Mouse (Mus musculus) neural tube, embryonic 13.5 days (tissue): ENCODE results near the gene Lrrc4b. TPM values are rescaled to one million over a fixed set of nuclear protein-coding genes. Genes with fewer than 3 reads are reported as not detected.

Experiments used
- ATAC-seq: fragments of 200-750 bp; cut with Nextera tagmentation; 2 replicates; pipeline ENCODE4 v1.8.0; 2017; ENCODE audit warnings: low read depth, mild to moderate bottlenecking, moderate TSS enrichment, moderate library complexity
- H3K27ac ChIP-seq: fragments of 300-500 bp; sonication (generic); replicated peaks from 2 replicates; pipeline ENCODE4 v1.5.1; 2015; ENCODE audit warnings: moderate library complexity, mild to moderate bottlenecking, inconsistent platforms
- H3K27me3 ChIP-seq: fragments of 300-500 bp; sonication (generic); 2 replicates; pipeline ENCODE4 v1.6.1; 2015; ENCODE audit warnings: mild to moderate bottlenecking, inconsistent platforms
- H3K36me3 ChIP-seq: fragments of 300-500 bp; sonication (generic); 2 replicates; pipeline ENCODE4 v1.6.1; 2015; ENCODE audit warnings: mild to moderate bottlenecking, inconsistent platforms
- H3K4me1 ChIP-seq: fragments of 300-500 bp; sonication (generic); replicated peaks from 2 replicates; pipeline ENCODE4 v1.6.1; 2015; ENCODE audit warnings: inconsistent platforms
- H3K4me2 ChIP-seq: fragments of 300-500 bp; sonication (generic); 2 replicates; pipeline ENCODE4 v1.6.1; 2015; ENCODE audit warnings: inconsistent platforms, mild to moderate bottlenecking, moderate library complexity
- H3K4me3 ChIP-seq: fragments of 300-500 bp; sonication (generic); 2 replicates; pipeline ENCODE4 v1.5.1; 2015; ENCODE audit warnings: mild to moderate bottlenecking, inconsistent platforms
- H3K9ac ChIP-seq: fragments of 300-500 bp; sonication (generic); 2 replicates; pipeline ENCODE4 v1.6.1; 2015; ENCODE audit warnings: moderate library complexity, mild to moderate bottlenecking, inconsistent platforms
- H3K9me3 ChIP-seq: fragments of 300-500 bp; sonication (generic); 2 replicates; pipeline ENCODE4 v1.6.1; 2016; ENCODE audit warnings: inconsistent platforms
- WGBS: fragments of 180-500 bp; shearing (Covaris S2); methylation state at CpG from one replicate; pipeline ENCODE4 v1.1.7; 2015; 5-methylcytosine and 5-hydroxymethylcytosine counted together
- polyA plus RNA-seq: library from polyadenylated mRNA; unstranded; fragments of >200 nt; fragmentation: Nextera tagmentation; extraction: Ambion mirVana; gene quantifications from 2 replicates; pipeline ENCODE4 v1.2.1, GENCODE M21; 2015

Gene Lrrc4b
- polyA plus RNA-seq, 1 experiment from 2014 or later: 13.3 TPM

DNA sequence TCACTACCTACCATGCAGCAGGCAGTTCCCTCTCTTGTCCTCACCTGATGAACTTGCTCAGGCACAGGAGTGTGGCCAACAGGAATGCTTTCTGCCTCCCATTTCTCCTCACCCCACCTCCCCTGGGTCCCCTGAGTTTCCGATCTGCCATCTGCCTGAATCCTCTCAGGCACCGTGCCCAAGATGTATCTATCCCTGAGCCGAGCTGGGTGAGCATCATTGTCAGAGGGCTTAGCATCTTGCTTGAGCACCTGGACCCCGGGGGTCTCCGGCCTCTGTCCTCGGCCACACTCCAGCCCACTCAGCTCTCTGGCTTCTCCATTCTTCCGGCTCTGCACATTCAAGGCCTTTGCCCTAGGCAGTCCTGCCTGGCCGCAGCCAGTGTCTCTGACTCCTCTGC lies 9.1 kb downstream of the Lrrc4b start:
- WGBS: 66% methylated on average over 8 of the region's 8 CpGs
- Histone ChIP-seq H3K4me2 (no peak overlapping the region), H3K36me3 (0 out of 2 replicates have a peak, but pooled peaks cover 13% of the 10 kb centered on the region), H3K4me1 (peaks cover 40% of the 10 kb centered on the region), H3K27ac (no peak overlapping the region), H3K9me3 (no peaks in the 10 kb centered on the region), H3K27me3 (peaks cover 5% of the 10 kb centered on the region; the same call in 1 of the 2 replicates), H3K9ac (peak overlapping the region; percentile 41), H3K4me3 (no peak overlapping the region)
- ATAC-seq: no peak

DNA sequence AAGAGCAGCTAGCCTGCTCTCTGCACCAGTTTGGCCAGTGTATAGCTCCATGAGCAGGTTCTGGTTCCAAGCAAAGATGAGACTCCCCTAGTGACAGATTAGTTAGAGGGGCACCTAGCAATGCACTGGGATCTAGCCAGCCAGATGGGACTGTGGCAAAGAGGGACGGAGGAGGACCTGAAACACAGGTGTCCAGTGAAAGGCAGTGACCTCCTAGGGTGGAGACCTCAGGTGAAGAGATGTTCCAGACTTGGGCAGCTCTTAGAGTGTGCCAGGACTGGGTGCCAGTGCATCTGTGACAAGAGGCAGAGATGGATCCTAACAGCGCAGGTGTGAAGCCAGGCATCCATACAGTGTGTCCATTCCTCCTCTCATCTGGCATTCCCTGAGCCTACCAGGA lies 10.9 kb downstream of the Lrrc4b start:
- H3K9ac ChIP-seq: no peak overlapping the region
- 0 out of 2 replicates have a peak overlapping the region, but pooled peaks have one; percentile 19 for H3K27ac ChIP-seq
- 84% methylated on average over 2 of the region's 2 CpGs for WGBS

DNA sequence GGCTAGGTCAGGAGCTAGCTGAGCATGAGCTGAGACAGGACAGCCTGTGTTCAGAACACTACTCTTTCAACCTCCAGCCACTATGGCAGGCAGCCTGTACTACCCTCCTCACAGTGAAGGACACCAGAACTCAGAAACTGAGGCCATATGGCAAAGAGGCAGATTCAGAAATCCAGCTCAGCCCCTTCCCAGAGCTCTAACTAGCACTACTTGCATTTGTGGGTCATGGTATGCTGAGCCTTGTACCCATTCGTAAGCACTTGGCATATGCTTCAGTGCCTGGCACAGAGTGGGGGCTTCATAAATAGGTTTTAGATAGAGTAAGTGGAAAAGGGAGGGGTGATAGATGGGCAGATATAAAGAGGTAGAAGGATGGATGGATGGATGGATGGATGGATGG lies 11.7 kb downstream of the Lrrc4b start:
- ATAC-seq: no peak
- 81% methylated on average over 1 of the region's 1 CpGs for WGBS
- Histone ChIP-seq H3K36me3 (peaks cover 12% of the 10 kb centered on the region), H3K9ac (no peak overlapping the region), H3K9me3 (no peaks in the 10 kb centered on the region), H3K27me3 (peaks cover 9% of the 10 kb centered on the region; the same call in 1 of the 2 replicates), H3K4me2 (no peak overlapping the region), H3K4me3 (no peak overlapping the region), H3K4me1 (peaks cover 50% of the 10 kb centered on the region), H3K27ac (no peak overlapping the region)

More for the DNA sequence above, 10.9 kb downstream of the Lrrc4b start:
- Histone ChIP-seq H3K36me3 (0 out of 2 replicates have a peak, but pooled peaks cover 13% of the 10 kb centered on the region), H3K4me2 (no peak overlapping the region), H3K4me3 (no peak overlapping the region), H3K9me3 (no peaks in the 10 kb centered on the region), H3K4me1 (peaks cover 42% of the 10 kb centered on the region), H3K27me3 (peaks cover 9% of the 10 kb centered on the region; the same call in 1 of the 2 replicates)
- ATAC-seq: no peak

DNA sequence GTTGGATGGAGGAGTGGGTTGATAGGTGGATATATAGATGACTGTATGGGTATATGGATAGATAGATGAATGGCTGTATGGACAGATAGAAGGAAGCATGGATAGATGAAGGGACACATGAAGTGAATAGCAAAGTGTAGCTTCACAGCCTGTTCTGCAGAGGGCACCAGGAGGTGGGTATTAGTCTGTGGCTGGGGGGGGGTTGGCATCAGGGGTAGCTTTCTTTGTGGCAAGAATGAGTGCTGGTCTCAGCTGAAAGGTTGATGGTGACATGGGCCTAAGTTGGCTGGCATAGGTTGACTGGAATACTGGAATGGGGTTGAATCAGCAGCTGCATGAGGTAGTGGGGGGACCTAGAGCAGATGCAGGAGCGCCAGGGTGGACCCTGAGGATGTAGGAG lies 12.4 kb downstream of the Lrrc4b start:
- Histone ChIP-seq H3K4me2 (peak overlapping the region; percentile 87), H3K9me3 (no peaks in the 10 kb centered on the region), H3K27ac (peak overlapping the region; percentile 97), H3K27me3 (peaks cover 9% of the 10 kb centered on the region; the same call in 1 of the 2 replicates), H3K9ac (peak overlapping the region; percentile 100), H3K36me3 (peaks cover 14% of the 10 kb centered on the region), H3K4me3 (peak overlapping the region; percentile 82), H3K4me1 (peaks cover 57% of the 10 kb centered on the region)
- WGBS: 0% methylated on average over 1 of the region's 1 CpGs
- no peak; the same call in 1 of the 2 replicates for ATAC-seq

DNA sequence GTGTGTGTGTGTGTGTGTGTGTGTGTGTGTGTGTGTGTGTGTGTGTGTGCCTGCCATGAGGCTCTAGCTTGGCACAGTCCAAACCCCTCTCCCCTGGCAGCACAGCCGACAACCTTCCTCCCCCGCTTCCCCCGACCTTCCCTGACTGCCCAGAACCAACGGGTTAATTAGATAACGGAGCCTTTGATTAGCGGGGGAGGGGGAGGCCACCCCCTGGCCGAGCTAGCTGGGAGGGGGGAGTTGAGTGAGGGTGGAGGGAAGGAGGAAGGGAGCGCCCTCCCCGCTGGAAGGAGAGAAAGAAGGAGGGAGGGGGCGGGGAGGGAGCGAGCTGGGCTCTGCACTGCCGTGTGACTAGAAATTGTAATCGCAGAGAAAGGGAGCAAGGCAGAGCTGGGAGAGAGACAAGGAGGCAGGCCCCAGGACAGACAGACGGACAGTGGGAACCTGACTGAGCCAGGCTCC lies 12.9 kb downstream of the Lrrc4b start:
- peak; percentile 75 for ATAC-seq
- H3K4me2 ChIP-seq: peak overlapping the region; percentile 87
- peaks cover 62% of the 10 kb centered on the region for H3K4me1 ChIP-seq
- H3K36me3 ChIP-seq: peaks cover 19% of the 10 kb centered on the region
- no peaks in the 10 kb centered on the region for H3K9me3 ChIP-seq
- H3K4me3 ChIP-seq: peak overlapping the region; percentile 82
- peak overlapping the region; percentile 97 for H3K27ac ChIP-seq
- H3K27me3 ChIP-seq: peaks cover 9% of the 10 kb centered on the region; the same call in 1 of the 2 replicates
- H3K9ac ChIP-seq: peak overlapping the region; percentile 100
- WGBS: 1% methylated on average over 7 of the region's 14 CpGs

DNA sequence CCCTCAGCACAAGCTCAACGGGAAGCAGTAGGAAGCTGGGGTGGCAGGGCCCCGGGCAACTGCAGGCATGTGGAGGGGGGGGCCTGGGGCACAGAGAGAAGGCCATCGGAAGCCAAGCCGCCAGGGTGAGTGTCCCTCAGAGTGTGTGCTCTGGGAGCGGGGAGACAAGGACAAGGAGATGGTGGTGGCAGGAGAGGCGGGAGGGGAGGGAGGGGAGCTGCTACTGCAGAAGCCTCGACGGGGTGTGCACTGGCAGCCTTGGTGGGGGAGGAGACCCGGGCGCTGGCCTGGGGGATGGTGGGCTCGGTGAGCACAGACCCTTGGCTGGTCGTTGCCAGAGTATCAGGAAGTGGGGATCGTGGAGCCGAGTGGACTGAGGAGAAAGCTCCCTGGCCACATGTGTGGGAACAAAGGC lies 13.6 kb downstream of the Lrrc4b start:
- 0% methylated on average over 14 of the region's 14 CpGs for WGBS
- Histone ChIP-seq H3K27me3 (peaks cover 9% of the 10 kb centered on the region; the same call in 1 of the 2 replicates), H3K4me2 (peak overlapping the region; percentile 87), H3K9me3 (no peaks in the 10 kb centered on the region), H3K4me3 (peak overlapping the region; percentile 82), H3K9ac (peak overlapping the region; percentile 100), H3K36me3 (peaks cover 24% of the 10 kb centered on the region), H3K4me1 (peaks cover 64% of the 10 kb centered on the region), H3K27ac (peak overlapping the region; percentile 97)
- ATAC-seq: peak; percentile 29

DNA sequence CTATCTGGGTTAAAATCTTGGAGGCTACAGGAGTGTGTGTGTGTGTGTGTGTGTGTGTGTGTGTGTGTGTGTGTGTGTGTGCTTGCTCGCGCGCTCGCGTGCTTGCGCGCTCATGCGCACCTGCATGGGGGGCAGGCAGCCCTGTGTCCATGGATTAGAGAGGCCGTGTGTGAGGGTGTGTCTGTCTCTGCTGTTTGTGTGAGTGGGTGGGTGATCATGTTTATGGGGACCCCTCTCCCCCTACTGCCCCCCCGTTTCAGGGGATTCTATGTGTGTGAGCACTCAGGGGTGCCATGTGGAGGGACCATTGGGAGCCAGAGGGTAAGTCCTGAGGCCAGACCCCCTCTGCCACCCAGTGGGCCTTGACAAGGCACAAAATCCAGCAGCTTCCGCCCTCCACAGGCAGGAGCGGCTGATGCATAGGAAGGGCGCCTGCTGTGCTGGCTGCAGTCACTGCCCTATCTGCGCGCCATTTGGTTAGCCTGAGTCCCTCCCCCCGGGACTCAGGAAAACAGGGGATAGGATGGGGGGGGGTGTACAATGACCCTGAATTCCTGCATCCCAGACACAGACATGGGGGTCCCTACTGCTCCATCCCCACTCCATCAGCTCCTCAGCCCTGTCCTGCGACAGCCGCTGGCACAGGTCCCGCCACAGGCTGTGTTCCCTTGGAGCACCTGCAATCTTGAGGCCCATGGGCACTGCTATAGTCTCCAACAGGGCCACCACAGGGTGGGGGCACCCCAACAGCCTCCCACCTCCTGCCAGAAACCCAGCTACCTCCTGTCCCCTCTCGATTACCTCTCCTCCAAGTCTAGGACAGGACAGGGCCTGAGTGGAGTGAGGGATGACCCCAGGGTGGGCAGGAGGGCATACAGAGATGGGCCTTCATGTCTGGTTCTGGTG lies 14.7 kb downstream of the Lrrc4b start:
- H3K4me3 ChIP-seq: peak overlapping the region; percentile 82

DNA sequence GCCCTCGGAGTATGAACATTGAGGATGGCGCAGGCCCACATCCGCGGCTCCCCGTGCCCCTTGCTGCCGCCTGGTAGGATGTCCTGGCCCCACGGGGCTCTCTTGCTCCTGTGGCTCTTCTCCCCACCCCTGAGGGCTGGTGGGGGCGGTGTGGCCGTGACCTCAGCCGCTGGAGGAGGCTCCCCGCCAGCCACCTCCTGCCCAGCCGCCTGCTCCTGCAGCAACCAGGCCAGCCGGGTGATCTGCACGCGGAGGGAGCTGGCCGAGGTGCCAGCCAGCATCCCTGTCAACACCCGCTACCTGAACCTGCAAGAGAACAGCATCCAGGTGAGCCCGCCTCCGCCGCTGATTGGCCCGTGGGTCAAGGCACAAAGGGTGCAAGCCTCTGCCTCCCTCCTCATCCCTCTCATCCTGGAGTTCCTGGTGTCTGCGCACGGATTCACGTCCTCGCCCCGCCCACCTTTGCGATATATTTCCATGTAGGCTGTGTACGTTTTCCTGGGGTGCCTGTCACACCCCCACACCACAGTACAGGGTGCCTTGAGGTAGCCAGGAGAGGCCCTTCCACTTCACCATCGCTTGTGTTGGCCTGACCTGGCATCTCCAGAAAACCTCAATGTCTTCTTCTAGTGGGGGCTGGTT lies 16.2 kb downstream of the Lrrc4b start:
- 14% methylated on average over 29 of the region's 29 CpGs for WGBS
- Histone ChIP-seq H3K27ac (no peak overlapping the region), H3K27me3 (0 out of 2 replicates have a peak, but pooled peaks cover 4% of the 10 kb centered on the region), H3K36me3 (peaks cover 48% of the 10 kb centered on the region), H3K4me3 (peak overlapping the region; percentile 82), H3K9me3 (no peaks in the 10 kb centered on the region), H3K4me1 (peaks cover 80% of the 10 kb centered on the region), H3K9ac (peak overlapping the region; percentile 100), H3K4me2 (peak overlapping the region; percentile 87)
- no peak for ATAC-seq

More for the DNA sequence above, 14.7 kb downstream of the Lrrc4b start:
- ATAC-seq: peak; percentile 44
- peak overlapping the region; percentile 100 for H3K9ac ChIP-seq
- H3K4me1 ChIP-seq: peaks cover 66% of the 10 kb centered on the region
- H3K9me3 ChIP-seq: no peaks in the 10 kb centered on the region
- peak overlapping the region; percentile 97 for H3K27ac ChIP-seq
- peaks cover 9% of the 10 kb centered on the region; the same call in 1 of the 2 replicates for H3K27me3 ChIP-seq
- 9% methylated on average over 20 of the region's 20 CpGs for WGBS
- peaks cover 35% of the 10 kb centered on the region for H3K36me3 ChIP-seq
- peak overlapping the region; percentile 87 for H3K4me2 ChIP-seq

DNA sequence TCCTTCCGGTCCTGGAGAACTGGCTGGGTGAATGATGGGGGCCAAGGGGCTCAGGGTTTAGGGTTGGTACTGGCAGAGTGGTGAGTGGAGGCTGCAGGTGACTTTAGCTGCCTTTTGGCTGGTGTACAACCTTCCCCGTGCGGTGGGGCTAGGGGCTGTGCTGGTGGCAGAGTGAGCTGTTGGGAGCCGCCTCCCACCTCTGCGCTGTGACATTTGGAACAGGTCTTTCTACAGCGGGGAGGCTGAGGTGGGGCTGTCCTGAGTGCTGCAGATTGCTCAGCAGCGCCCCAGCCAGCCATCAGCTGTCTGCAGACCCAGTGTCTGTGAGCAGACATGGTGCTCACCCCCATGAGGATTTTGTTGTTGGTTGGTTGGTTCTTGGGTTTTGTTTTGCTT lies 16.7 kb downstream of the Lrrc4b start:
- Histone ChIP-seq H3K4me1 (peaks cover 82% of the 10 kb centered on the region), H3K4me3 (peak overlapping the region; percentile 82), H3K9me3 (no peaks in the 10 kb centered on the region), H3K4me2 (peak overlapping the region; percentile 87), H3K27me3 (0 out of 2 replicates have a peak, but pooled peaks cover 4% of the 10 kb centered on the region), H3K36me3 (peaks cover 54% of the 10 kb centered on the region), H3K27ac (0 out of 2 replicates have a peak overlapping the region, but pooled peaks have one; percentile 13), H3K9ac (peak overlapping the region; percentile 100)
- 18% methylated on average over 7 of the region's 7 CpGs for WGBS
- no peak for ATAC-seq

DNA sequence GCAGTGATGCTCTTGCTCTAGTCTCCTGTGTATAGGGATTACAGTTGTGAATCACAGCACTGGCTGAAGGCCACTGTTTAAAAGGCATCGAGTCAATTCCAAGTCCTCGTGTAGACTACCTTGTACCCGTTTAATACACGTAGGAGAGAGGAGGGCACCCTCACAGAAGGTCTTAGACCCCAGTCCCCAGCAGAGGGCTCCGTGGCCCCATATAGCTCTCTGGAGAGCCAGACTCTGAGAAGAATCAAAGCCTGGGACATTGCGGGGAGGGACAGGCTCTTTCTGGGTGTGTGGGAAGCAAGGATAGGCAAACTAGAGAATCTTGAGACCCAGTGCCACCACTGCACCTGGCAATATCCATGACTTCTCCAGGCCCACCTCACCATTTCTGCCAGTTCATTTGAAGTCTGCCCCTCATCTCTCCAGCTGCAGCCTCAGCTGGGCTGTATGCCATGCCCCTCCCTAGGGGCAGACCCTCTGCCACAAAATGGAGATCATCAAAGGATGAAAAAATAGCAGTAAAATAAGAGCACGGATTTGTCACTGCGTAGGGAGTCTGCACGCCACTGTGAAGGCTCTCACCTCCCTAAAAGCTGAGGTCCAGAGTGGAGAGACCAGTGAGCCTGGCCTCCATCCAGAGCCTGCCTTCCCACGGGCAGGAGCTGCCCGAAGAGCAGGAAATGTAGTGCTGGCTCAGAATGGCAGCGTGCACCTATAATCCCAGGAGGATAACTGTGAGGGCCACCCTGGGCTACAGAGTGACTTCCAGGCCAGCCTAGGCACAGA lies 17.4 kb downstream of the Lrrc4b start:
- peak overlapping the region; percentile 82 for H3K4me3 ChIP-seq
- no peaks in the 10 kb centered on the region for H3K9me3 ChIP-seq
- ATAC-seq: no peak
- H3K4me1 ChIP-seq: peaks cover 78% of the 10 kb centered on the region
- 0 out of 2 replicates have a peak, but pooled peaks cover 4% of the 10 kb centered on the region for H3K27me3 ChIP-seq
- H3K9ac ChIP-seq: peak overlapping the region; percentile 100; the same call in 1 of the 2 replicates
- H3K4me2 ChIP-seq: peak overlapping the region; percentile 87
- 36% methylated on average over 12 of the region's 12 CpGs for WGBS
- peaks cover 56% of the 10 kb centered on the region for H3K36me3 ChIP-seq
- 0 out of 2 replicates have a peak overlapping the region, but pooled peaks have one; percentile 13 for H3K27ac ChIP-seq

DNA sequence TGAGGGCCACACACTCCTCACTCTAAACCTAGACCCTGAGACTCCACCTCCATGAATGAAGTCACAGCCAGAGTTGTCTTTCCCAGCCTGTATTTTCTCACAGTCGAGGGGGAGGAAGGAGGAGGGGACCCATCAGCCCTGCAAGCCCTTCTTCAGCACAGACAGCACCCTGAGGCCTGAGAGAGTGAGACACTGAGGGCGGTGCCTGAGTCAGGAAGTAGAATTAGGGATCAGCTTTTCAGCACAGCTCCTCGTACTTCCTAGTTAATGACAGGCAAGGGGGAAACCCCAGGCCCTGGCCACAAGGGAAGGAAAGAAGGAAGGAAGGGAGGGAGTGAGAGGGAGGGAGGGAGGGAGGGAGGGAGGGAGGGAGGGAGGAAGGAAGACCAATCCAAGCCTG lies 24.4 kb downstream of the Lrrc4b start:
- Histone ChIP-seq H3K4me2 (peak overlapping the region; percentile 0; the same call in 1 of the 2 replicates), H3K4me3 (no peak overlapping the region), H3K27me3 (no peaks in the 10 kb centered on the region), H3K4me1 (peaks cover 46% of the 10 kb centered on the region), H3K36me3 (peaks cover 80% of the 10 kb centered on the region), H3K9ac (no peak overlapping the region; the same call in 1 of the 2 replicates), H3K9me3 (no peaks in the 10 kb centered on the region), H3K27ac (no peak overlapping the region)
- ATAC-seq: peak; percentile 12; the same call in 1 of the 2 replicates
- 12% methylated on average over 3 of the region's 3 CpGs for WGBS
